Mouse (Mus musculus) gastrocnemius, postnatal 10 days (tissue): ENCODE results near the gene Rpsa. TPM values are rescaled to one million over a fixed set of nuclear protein-coding genes. Genes with fewer than 3 reads are reported as not detected.

ENCODE experiments used
- DNase-seq: peaks from one replicate; pipeline ENCODE4 v3.0.0; 2021; ENCODE audit warnings: mixed read lengths
- total RNA-seq, 2 experiments: library from RNA; stranded (reverse); gene quantifications; 2 replicates each; pipeline ENCODE4 v1.2.3; 2021

Gene Rpsa
- total RNA-seq, 2 experiments from 2014 or later, result 710 to 760 TPM

DNA sequence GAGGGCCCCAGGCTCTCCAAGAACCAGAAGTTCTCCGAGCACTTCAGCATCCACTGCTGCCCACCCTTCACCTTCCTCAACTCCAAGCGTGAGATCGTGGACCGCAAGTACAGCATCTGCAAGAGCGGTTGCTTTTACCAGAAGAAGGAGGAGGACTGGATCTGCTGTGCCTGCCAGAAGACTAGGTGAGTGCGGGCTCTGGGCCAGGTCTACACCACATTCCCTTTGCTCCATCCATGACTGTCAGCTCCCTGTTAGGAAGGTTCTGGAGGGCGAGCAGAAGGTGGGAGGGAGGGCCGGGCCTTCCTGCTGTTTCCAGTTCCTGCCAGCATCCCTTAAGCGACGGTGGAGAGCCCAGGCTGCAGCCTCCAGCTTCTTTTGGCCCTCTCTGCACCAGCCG is 40.3 kb downstream of the Rpsa start:
- no peak for DNase-seq

DNA sequence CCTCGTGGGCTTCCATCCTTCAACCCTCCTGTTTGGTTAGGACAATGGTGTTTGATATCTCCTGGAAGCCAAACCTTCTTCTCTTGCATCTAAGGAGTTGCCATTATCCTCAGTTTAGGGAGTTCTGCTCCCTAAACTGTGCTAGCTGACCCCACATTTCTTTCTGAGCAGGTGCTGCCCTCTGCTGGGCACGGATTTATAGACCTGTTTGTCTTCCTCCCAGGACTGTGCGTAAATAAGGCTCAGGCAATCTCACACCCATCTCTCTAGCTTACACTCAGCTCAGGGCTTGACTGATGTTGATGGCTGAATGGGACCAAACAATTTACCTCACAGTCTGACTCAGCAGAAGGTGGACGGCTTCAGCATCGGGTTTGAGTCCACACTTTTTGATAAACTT is 43.8 kb downstream of the Rpsa start:
- peak; percentile 73 for DNase-seq

DNA sequence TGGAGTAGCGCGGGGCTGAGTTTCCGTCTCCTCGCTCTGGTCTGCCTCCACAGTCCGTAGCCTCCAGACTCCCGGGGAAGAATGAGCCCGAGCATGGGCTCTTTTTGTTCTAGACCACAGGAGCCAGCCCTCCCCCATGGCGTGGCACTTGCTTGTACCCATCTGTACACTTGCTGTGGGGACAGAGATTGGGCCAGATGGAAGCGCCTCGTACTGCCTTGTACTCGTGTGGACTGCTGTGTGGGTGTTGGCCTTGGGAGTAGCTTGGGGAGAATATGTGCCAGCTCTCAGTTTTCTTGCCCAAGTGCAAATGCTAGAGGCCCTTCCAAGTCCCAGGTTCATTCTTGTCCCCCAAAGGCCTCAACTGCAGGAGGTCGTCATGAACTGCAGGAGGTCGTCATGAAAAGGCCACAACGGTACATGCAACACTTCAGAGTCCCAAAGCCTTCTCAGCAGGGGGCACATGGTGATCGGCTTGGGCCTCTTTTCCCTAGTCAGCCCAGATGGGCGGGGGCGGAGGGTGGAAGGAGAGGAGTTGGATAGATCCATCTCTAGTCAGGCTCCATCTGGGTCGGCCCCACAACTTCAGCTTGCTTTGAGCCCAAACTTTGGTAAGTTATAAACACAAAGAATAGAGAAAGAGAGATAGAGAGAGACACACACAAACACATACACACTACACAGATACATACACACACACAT is 47.1 kb downstream of the Rpsa start:
- no peak for DNase-seq

DNA sequence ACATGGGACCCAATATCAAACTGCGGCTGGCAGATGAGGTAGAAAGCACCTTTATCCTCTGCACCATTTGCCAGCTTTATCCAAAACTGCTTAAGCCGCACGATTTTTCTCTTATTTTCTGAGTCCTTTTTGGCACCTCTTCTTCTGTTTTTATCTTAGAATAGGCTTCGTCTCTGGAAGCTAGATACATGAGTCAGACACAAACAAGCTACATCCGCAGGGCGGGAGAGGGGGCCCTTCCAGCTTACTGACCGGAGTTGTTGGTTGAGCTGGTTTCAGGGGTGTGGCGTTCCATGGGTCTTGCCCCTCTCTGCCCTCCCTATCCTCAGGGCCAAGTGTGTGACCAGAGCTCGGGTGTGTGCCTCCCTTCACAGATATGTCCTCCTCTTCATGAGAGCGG is 51.3 kb downstream of the Rpsa start:
- no peak for DNase-seq

Other genes with a start within 250 kb of the Rpsa start
- 10 to 100 TPM; 14.1 to 19.6 TPM for gene Wdr48, start 232.8 kb upstream of the Rpsa start, total RNA-seq
- gene Gorasp1, start 190.1 kb upstream of the Rpsa start, total RNA-seq, result 10 to 100 TPM; 16.2 to 17.6 TPM
- under 1 TPM in 1 of 2 experiments, not detected in 1; 0.11 TPM for gene Ttc21a, start 190.1 kb upstream of the Rpsa start, total RNA-seq
- 1 to 10 TPM; 2.6 to 3.4 TPM for gene Csrnp1, start 143.0 kb upstream of the Rpsa start, total RNA-seq
- 10 to 100 TPM; 58.2 to 84.6 TPM for gene Xirp1, start 104.1 kb upstream of the Rpsa start, total RNA-seq
- gene Cx3cr1, start 57.8 kb upstream of the Rpsa start, total RNA-seq, result 1 to 10 TPM; 2.0 to 3.2 TPM
- gene Ccr8, start 35.6 kb upstream of the Rpsa start, total RNA-seq, result under 1 TPM in 1 of 2 experiments, not detected in 1; 0.23 TPM
- gene Slc25a38, start 17.3 kb upstream of the Rpsa start, total RNA-seq, result 1 to 10 TPM; 8.9 to 9.8 TPM
- under 1 TPM in 1 of 2 experiments, not detected in 1; 0.77 TPM for gene Mobp, start 22.0 kb downstream of the Rpsa start, total RNA-seq
- 1 to 10 TPM in 1 of 2 experiments, under 1 TPM in 1; 0.54 to 1.5 TPM for gene Myrip, start 173.8 kb downstream of the Rpsa start, total RNA-seq